Mouse (Mus musculus) embryonic facial prominence, embryonic 10.5 days (tissue): ENCODE measurements around the gene Slc38a5. TPM values are rescaled to one million over a fixed set of nuclear protein-coding genes. Genes with fewer than 3 reads are reported as not detected.
"Not testable (repeated sequence)": the region's sequence is repeated elsewhere in the genome, so short reads cannot be mapped to it uniquely, and the experiment has no call there.

Experiments
- DNase-seq: peaks from one replicate; pipeline ENCODE4 v3.0.0-alpha.2; 2017; ENCODE audit warnings: low spot score
- H3K27ac ChIP-seq: fragments of 300-500 bp; sonication (generic); replicated peaks from 2 replicates; pipeline ENCODE4 v1.5.1; 2016; ENCODE audit warnings: mild to moderate bottlenecking
- H3K27me3 ChIP-seq: fragments of 300-500 bp; sonication (generic); replicated peaks from 2 replicates; pipeline ENCODE4 v1.6.1; 2016; ENCODE audit warnings: low read depth, mild to moderate bottlenecking; ENCODE audit not compliant: poor library complexity, severe bottlenecking
- H3K36me3 ChIP-seq: fragments of 300-500 bp; sonication (generic); replicated peaks from 2 replicates; pipeline ENCODE4 v1.6.1; 2016; ENCODE audit warnings: mild to moderate bottlenecking, moderate library complexity
- H3K4me1 ChIP-seq: fragments of 300-500 bp; sonication (generic); 2 replicates; pipeline ENCODE4 v1.6.1; 2016
- H3K4me3 ChIP-seq: fragments of 300-500 bp; sonication (generic); 2 replicates; pipeline ENCODE4 v1.5.1; 2016; ENCODE audit warnings: mild to moderate bottlenecking, moderate library complexity
- H3K9me3 ChIP-seq: fragments of 300-500 bp; sonication (generic); 2 replicates; pipeline ENCODE4 v1.6.1; 2016; ENCODE audit warnings: mild to moderate bottlenecking
- WGBS: fragments of 180-500 bp; shearing (Covaris S2); methylation state at CpG from one replicate; pipeline ENCODE4 v1.1.7; 2016; 5-methylcytosine and 5-hydroxymethylcytosine counted together
- polyA plus RNA-seq: library from polyadenylated mRNA; unstranded; fragments of >200 nt; fragmentation: Nextera tagmentation; extraction: Ambion mirVana; gene quantifications from 2 replicates; pipeline ENCODE4 v1.2.1, GENCODE M21; 2016

Slc38a5 gene
- polyA plus RNA-seq, 1 experiment from 2014 or later = 4.2 TPM

- Histone ChIP-seq H3K36me3 (peaks cover 10% of the 10 kb centered on the region; the same call in 1 of the 2 replicates), H3K9me3 (no peaks in the 10 kb centered on the region), H3K27me3 (no peaks in the 10 kb centered on the region), H3K27ac (peak within 1 kb of the TSS; percentile 92), H3K4me3 (peak within 1 kb of the TSS; percentile 65), H3K4me1 (no peaks in the 10 kb centered on the region)
- WGBS = 15% methylated on average over 45 of the region's 45 CpGs
- DNase-seq = peak; percentile 77
These were observed 18.3 kb upstream of the Slc38a5 start, which contains the start of gene Ftsj1 for GRCm38 (mm10) chrX:8252334-8253285. Ftsj1 (minus strand) TSS chrX:8252406.

- DNase-seq = no peak
- no peak overlapping the region for H3K4me3 ChIP-seq
- H3K27me3 ChIP-seq = no peaks in the 10 kb centered on the region
- H3K4me1 ChIP-seq = no peaks in the 10 kb centered on the region
- H3K27ac ChIP-seq = no peak overlapping the region
- peaks cover 10% of the 10 kb centered on the region; the same call in 1 of the 2 replicates for H3K36me3 ChIP-seq
- WGBS = 87% methylated on average over 2 of the region's 2 CpGs
- H3K9me3 ChIP-seq = no peaks in the 10 kb centered on the region
These were observed 17.2 kb upstream of the Slc38a5 start for GRCm38 (mm10) chrX:8253711-8254110.

GRCm38 (mm10) chrX:8255807-8256206 is 15.1 kb upstream of the Slc38a5 start:
- 33% methylated on average over 6 of the region's 6 CpGs for WGBS
- Histone ChIP-seq H3K4me1 (no peaks in the 10 kb centered on the region), H3K27ac (no peak overlapping the region), H3K36me3 (no peaks in the 10 kb centered on the region), H3K9me3 (no peaks in the 10 kb centered on the region), H3K4me3 (no peak overlapping the region), H3K27me3 (no peaks in the 10 kb centered on the region)
- no peak for DNase-seq

- DNase-seq = no peak
- Histone ChIP-seq H3K4me3 (no peak overlapping the region), H3K9me3 (no peaks in the 10 kb centered on the region), H3K27me3 (no peaks in the 10 kb centered on the region), H3K27ac (no peak overlapping the region), H3K36me3 (no peaks in the 10 kb centered on the region), H3K4me1 (no peaks in the 10 kb centered on the region)
- WGBS = 87% methylated on average over 12 of the region's 12 CpGs
These were observed 11.5 kb upstream of the Slc38a5 start for GRCm38 (mm10) chrX:8259478-8259877.

GRCm38 (mm10) chrX:8263156-8263804 is 7.7 kb upstream of the Slc38a5 start:
- DNase-seq = no peak

GRCm38 (mm10) chrX:8264222-8264621 is 6.7 kb upstream of the Slc38a5 start:
- Histone ChIP-seq H3K27ac (no peak overlapping the region), H3K4me1 (no peaks in the 10 kb centered on the region), H3K4me3 (no peak overlapping the region), H3K9me3 (no peaks in the 10 kb centered on the region), H3K27me3 (no peaks in the 10 kb centered on the region), H3K36me3 (no peaks in the 10 kb centered on the region)
- WGBS = 87% methylated on average over 3 of the region's 3 CpGs
- no peak for DNase-seq

More at GRCm38 (mm10) chrX:8263156-8263804, 7.7 kb upstream of the Slc38a5 start:
- H3K9me3 ChIP-seq = no peaks in the 10 kb centered on the region
- no peaks in the 10 kb centered on the region for H3K36me3 ChIP-seq
- no peaks in the 10 kb centered on the region for H3K27me3 ChIP-seq
- 84% methylated on average over 5 of the region's 5 CpGs for WGBS
- H3K4me1 ChIP-seq = no peaks in the 10 kb centered on the region
- no peak overlapping the region for H3K27ac ChIP-seq
- H3K4me3 ChIP-seq = no peak overlapping the region

GRCm38 (mm10) chrX:8272000-8272399 is 1.1 kb downstream of the Slc38a5 start:
- H3K4me3 ChIP-seq = peak overlapping the region; percentile 23; the same call in 1 of the 2 replicates
- no peaks in the 10 kb centered on the region for H3K4me1 ChIP-seq
- 0 out of 2 replicates have a peak, but pooled peaks cover 3% of the 10 kb centered on the region for H3K9me3 ChIP-seq
- peaks cover 35% of the 10 kb centered on the region for H3K27me3 ChIP-seq
- no peaks in the 10 kb centered on the region for H3K36me3 ChIP-seq
- H3K27ac ChIP-seq = no peak overlapping the region
- DNase-seq = no peak
- WGBS = 23% methylated on average over 10 of the region's 10 CpGs

- no peak for DNase-seq
- peaks cover 35% of the 10 kb centered on the region for H3K27me3 ChIP-seq
- WGBS = 91% methylated on average over 5 of the region's 5 CpGs
- H3K36me3 ChIP-seq = no peaks in the 10 kb centered on the region
- peaks cover 9% of the 10 kb centered on the region; the same call in 1 of the 2 replicates for H3K9me3 ChIP-seq
- H3K4me1 ChIP-seq = no peaks in the 10 kb centered on the region
- no peak overlapping the region for H3K27ac ChIP-seq
- H3K4me3 ChIP-seq = no peak overlapping the region
These were observed 3.1 kb downstream of the Slc38a5 start for GRCm38 (mm10) chrX:8274056-8274455.

- WGBS = 76% methylated on average over 5 of the region's 5 CpGs
- H3K4me1 ChIP-seq = no peaks in the 10 kb centered on the region
- no peak overlapping the region for H3K27ac ChIP-seq
- no peaks in the 10 kb centered on the region for H3K9me3 ChIP-seq
- H3K4me3 ChIP-seq = no peak overlapping the region
- no peaks in the 10 kb centered on the region for H3K27me3 ChIP-seq
- H3K36me3 ChIP-seq = no peaks in the 10 kb centered on the region
- DNase-seq = no peak
These were observed 17.7 kb downstream of the Slc38a5 start for GRCm38 (mm10) chrX:8288621-8289020.

GRCm38 (mm10) chrX:8309302-8309701 is 38.4 kb downstream of the Slc38a5 start:
- H3K9me3 ChIP-seq = no peaks in the 10 kb centered on the region; the same call in 1 of the 2 replicates
- no peak for DNase-seq
- WGBS = 85% methylated on average over 1 of the region's 1 CpGs

GRCm38 (mm10) chrX:8314905-8315304 is 44.0 kb downstream of the Slc38a5 start:
- H3K27ac ChIP-seq, H3K4me3 ChIP-seq, H3K9me3 ChIP-seq, H3K36me3 ChIP-seq, H3K4me1 ChIP-seq, H3K27me3 ChIP-seq: not testable (repeated sequence)
- peak; percentile 24 for DNase-seq
- WGBS = 18% methylated on average over 7 of the region's 7 CpGs

More at GRCm38 (mm10) chrX:8309302-8309701, 38.4 kb downstream of the Slc38a5 start:
- H3K36me3 ChIP-seq = no peaks in the 10 kb centered on the region
- no peak overlapping the region for H3K4me3 ChIP-seq
- no peak overlapping the region for H3K27ac ChIP-seq
- H3K4me1 ChIP-seq = no peaks in the 10 kb centered on the region
- no peaks in the 10 kb centered on the region for H3K27me3 ChIP-seq

GRCm38 (mm10) chrX:8327124-8327523 is 56.2 kb downstream of the Slc38a5 start, which contains the start of gene Ssxb10:
Ssxb10 (plus strand) TSS chrX:8327424.
- 57% methylated on average over 2 of the region's 2 CpGs for WGBS
- no peaks in the 10 kb centered on the region for H3K27me3 ChIP-seq
- no peaks in the 10 kb centered on the region for H3K4me1 ChIP-seq
- H3K27ac ChIP-seq = no peak within 1 kb of the TSS
- no peak for DNase-seq
- H3K36me3 ChIP-seq = no peaks in the 10 kb centered on the region
- peaks cover 25% of the 10 kb centered on the region for H3K9me3 ChIP-seq
- no peak within 1 kb of the TSS for H3K4me3 ChIP-seq
